Mouse (Mus musculus): ENCODE results near the gene Ebf3. TPM values are rescaled to one million over a fixed set of nuclear protein-coding genes. Genes with fewer than 3 reads are reported as not detected.

Gene Ebf3
- polyA plus RNA-seq, 1 experiment from 2014 or later = 1.5 TPM

- no peak overlapping the region for H3K4me3 ChIP-seq (replicated peaks)
- no peaks in the 10 kb centered on the region for H3K9me3 ChIP-seq (replicated peaks)
These were observed 104.4 kb downstream of the Ebf3 start for GRCm38 (mm10) chr7:137209688-137210345.

GRCm38 (mm10) chr7:137208556-137208955, 105.7 kb downstream of the Ebf3 start:
- H3K4me3 ChIP-seq (replicated peaks) = no peak overlapping the region
- peaks cover 4% of the 10 kb centered on the region; the same call in 1 of the 2 replicates for H3K4me1 ChIP-seq
- peaks cover 31% of the 10 kb centered on the region for H3K27me3 ChIP-seq
- no peak overlapping the region for H3K27ac ChIP-seq
- H3K36me3 ChIP-seq = no peaks in the 10 kb centered on the region
- no peaks in the 10 kb centered on the region for H3K9me3 ChIP-seq (replicated peaks)
- no peak overlapping the region for H3K9ac ChIP-seq
- no peak for ATAC-seq (replicated peaks; ENCODE audit: low FRiP score)
- WGBS = 29% methylated on average over 5 of the region's 5 CpGs
- no peak overlapping the region for H3K4me2 ChIP-seq

More at GRCm38 (mm10) chr7:137209688-137210345, 104.4 kb downstream of the Ebf3 start:
- Histone ChIP-seq H3K4me2 (no peak overlapping the region), H3K36me3 (no peaks in the 10 kb centered on the region), H3K4me1 (peaks cover 4% of the 10 kb centered on the region; the same call in 1 of the 2 replicates), H3K9ac (no peak overlapping the region), H3K27ac (no peak overlapping the region), H3K27me3 (peaks cover 31% of the 10 kb centered on the region)
- WGBS = 79% methylated on average over 15 of the region's 15 CpGs
- no peak for ATAC-seq (replicated peaks; ENCODE audit: low FRiP score)

- Histone ChIP-seq H3K27ac (no peak overlapping the region), H3K4me1 (peaks cover 4% of the 10 kb centered on the region; the same call in 1 of the 2 replicates), H3K4me3 (replicated peaks) (no peak overlapping the region), H3K9me3 (replicated peaks) (no peaks in the 10 kb centered on the region), H3K36me3 (no peaks in the 10 kb centered on the region), H3K9ac (no peak overlapping the region), H3K27me3 (peaks cover 31% of the 10 kb centered on the region), H3K4me2 (no peak overlapping the region)
- 60% methylated on average over 21 of the region's 21 CpGs for WGBS
- ATAC-seq (replicated peaks; ENCODE audit: low FRiP score) = no peak
These were observed 107.4 kb downstream of the Ebf3 start for GRCm38 (mm10) chr7:137206770-137207285.

GRCm38 (mm10) chr7:137199533-137199932, 114.7 kb downstream of the Ebf3 start:
- WGBS = 84% methylated on average over 4 of the region's 4 CpGs
- Histone ChIP-seq H3K4me2 (no peak overlapping the region), H3K4me3 (replicated peaks) (no peak overlapping the region), H3K4me1 (no peaks in the 10 kb centered on the region), H3K36me3 (no peaks in the 10 kb centered on the region), H3K9me3 (replicated peaks) (no peaks in the 10 kb centered on the region), H3K9ac (no peak overlapping the region), H3K27me3 (no peaks in the 10 kb centered on the region), H3K27ac (no peak overlapping the region)
- no peak for ATAC-seq (replicated peaks; ENCODE audit: low FRiP score)

GRCm38 (mm10) chr7:137198921-137199320, 115.3 kb downstream of the Ebf3 start:
- H3K9ac ChIP-seq = no peak overlapping the region
- no peak overlapping the region for H3K4me2 ChIP-seq
- H3K4me1 ChIP-seq = no peaks in the 10 kb centered on the region
- no peaks in the 10 kb centered on the region for H3K9me3 ChIP-seq (replicated peaks)
- no peak overlapping the region for H3K4me3 ChIP-seq (replicated peaks)
- 89% methylated on average over 15 of the region's 15 CpGs for WGBS
- H3K27ac ChIP-seq = no peak overlapping the region
- no peaks in the 10 kb centered on the region for H3K36me3 ChIP-seq
- ATAC-seq (replicated peaks; ENCODE audit: low FRiP score) = no peak
- no peaks in the 10 kb centered on the region for H3K27me3 ChIP-seq

- Histone ChIP-seq H3K9ac (no peak overlapping the region), H3K4me1 (no peaks in the 10 kb centered on the region), H3K36me3 (no peaks in the 10 kb centered on the region), H3K9me3 (replicated peaks) (no peaks in the 10 kb centered on the region), H3K4me2 (no peak overlapping the region), H3K27me3 (no peaks in the 10 kb centered on the region), H3K27ac (no peak overlapping the region), H3K4me3 (replicated peaks) (no peak overlapping the region)
- no peak; the same call in 1 of the 2 replicates for ATAC-seq (replicated peaks; ENCODE audit: low FRiP score)
- WGBS = 71% methylated on average over 23 of the region's 23 CpGs
These were observed 116.9 kb downstream of the Ebf3 start for GRCm38 (mm10) chr7:137197118-137198030.

- ATAC-seq (replicated peaks; ENCODE audit: low FRiP score) = no peak
These were observed 117.7 kb downstream of the Ebf3 start for GRCm38 (mm10) chr7:137196536-137196935.

GRCm38 (mm10) chr7:137192776-137193278, 121.4 kb downstream of the Ebf3 start:
- Histone ChIP-seq H3K9me3 (replicated peaks) (no peaks in the 10 kb centered on the region), H3K36me3 (no peaks in the 10 kb centered on the region), H3K4me2 (no peak overlapping the region), H3K27me3 (no peaks in the 10 kb centered on the region), H3K9ac (no peak overlapping the region), H3K4me1 (no peaks in the 10 kb centered on the region), H3K4me3 (replicated peaks) (no peak overlapping the region), H3K27ac (no peak overlapping the region)
- 83% methylated on average over 7 of the region's 7 CpGs for WGBS
- ATAC-seq (replicated peaks; ENCODE audit: low FRiP score) = no peak

More at GRCm38 (mm10) chr7:137196536-137196935, 117.7 kb downstream of the Ebf3 start:
- Histone ChIP-seq H3K9me3 (replicated peaks) (no peaks in the 10 kb centered on the region), H3K9ac (no peak overlapping the region), H3K36me3 (no peaks in the 10 kb centered on the region), H3K27ac (no peak overlapping the region), H3K27me3 (no peaks in the 10 kb centered on the region), H3K4me2 (no peak overlapping the region), H3K4me3 (replicated peaks) (no peak overlapping the region), H3K4me1 (no peaks in the 10 kb centered on the region)
- WGBS = 83% methylated on average over 6 of the region's 6 CpGs

- Histone ChIP-seq H3K36me3 (no peaks in the 10 kb centered on the region), H3K4me1 (no peaks in the 10 kb centered on the region), H3K4me2 (no peak overlapping the region), H3K9me3 (replicated peaks) (no peaks in the 10 kb centered on the region), H3K4me3 (replicated peaks) (no peak overlapping the region), H3K9ac (no peak overlapping the region), H3K27ac (no peak overlapping the region), H3K27me3 (no peaks in the 10 kb centered on the region)
- 65% methylated on average over 12 of the region's 12 CpGs for WGBS
- no peak for ATAC-seq (replicated peaks; ENCODE audit: low FRiP score)
These were observed 122.4 kb downstream of the Ebf3 start for GRCm38 (mm10) chr7:137191889-137192288.

GRCm38 (mm10) chr7:137172278-137172677, 142.0 kb downstream of the Ebf3 start:
- Histone ChIP-seq H3K27ac (no peak overlapping the region), H3K27me3 (peaks cover 6% of the 10 kb centered on the region; the same call in 1 of the 2 replicates), H3K4me2 (no peak overlapping the region), H3K9me3 (replicated peaks) (0 out of 2 replicates have a peak, but pooled peaks cover 5% of the 10 kb centered on the region), H3K4me3 (replicated peaks) (no peak overlapping the region), H3K36me3 (no peaks in the 10 kb centered on the region), H3K4me1 (no peaks in the 10 kb centered on the region), H3K9ac (no peak overlapping the region)
- 29% methylated on average over 9 of the region's 9 CpGs for WGBS
- ATAC-seq (replicated peaks; ENCODE audit: low FRiP score) = no peak

- ATAC-seq (replicated peaks; ENCODE audit: low FRiP score) = no peak
- no peak overlapping the region for H3K4me2 ChIP-seq
- no peaks in the 10 kb centered on the region for H3K27me3 ChIP-seq
- no peak overlapping the region for H3K4me3 ChIP-seq (replicated peaks)
- no peak overlapping the region for H3K9ac ChIP-seq
- H3K27ac ChIP-seq = no peak overlapping the region
- H3K36me3 ChIP-seq = no peaks in the 10 kb centered on the region
- no peaks in the 10 kb centered on the region for H3K4me1 ChIP-seq
- H3K9me3 ChIP-seq (replicated peaks) = no peaks in the 10 kb centered on the region
These were observed 155.2 kb downstream of the Ebf3 start for GRCm38 (mm10) chr7:137159086-137159485.

- no peaks in the 10 kb centered on the region for H3K36me3 ChIP-seq
- H3K27me3 ChIP-seq = no peaks in the 10 kb centered on the region
- H3K9me3 ChIP-seq (replicated peaks) = no peaks in the 10 kb centered on the region
- no peak for ATAC-seq (replicated peaks; ENCODE audit: low FRiP score)
- no peak overlapping the region for H3K4me2 ChIP-seq
- no peaks in the 10 kb centered on the region for H3K4me1 ChIP-seq
- no peak overlapping the region for H3K9ac ChIP-seq
- WGBS = 60% methylated on average over 2 of the region's 2 CpGs
- H3K27ac ChIP-seq = no peak overlapping the region
- no peak overlapping the region for H3K4me3 ChIP-seq (replicated peaks)
These were observed 159.6 kb downstream of the Ebf3 start for GRCm38 (mm10) chr7:137154623-137155022.

Measured in kidney, embryonic 15.5 days (tissue).